In genomic region chr8:12931426-12931825, GRCm38 (mm10) we compare ENCODE assay signal across 11 mouse cellular contexts. TPM values are rescaled to one million over a fixed set of nuclear protein-coding genes. Genes with fewer than 3 reads are reported as not detected.
DNase-seq lines count a peak whose midpoint lies in the region; ATAC-seq lines count a peak whose summit lies in the region.
"Had no signal": no experiment of that assay in that cellular context is flagged by ENCODE, and none has a peak within 500 bp of the region (broad histone marks: within the 10 kb centered on the region; RNA-seq: fewer than 3 reads in every experiment).

No protein-coding gene starts in this region.

- no peaks in the 10 kb centered on the region for H3K9me3 ChIP-seq in lung, embryonic 15.5 days

- no peaks in the 10 kb centered on the region for H3K27me3 ChIP-seq in lung, embryonic 15.5 days

- peak overlapping the region; percentile 85 for H3K27ac ChIP-seq in lung, embryonic 15.5 days

- no peak overlapping the region for H3K4me3 ChIP-seq in lung, embryonic 15.5 days

- H3K36me3 ChIP-seq in lung, embryonic 15.5 days: no peaks in the 10 kb centered on the region

- ATAC-seq in lung, embryonic 15.5 days (ENCODE audit: borderline replicate concordance, extremely low read depth, low FRiP score, low TSS enrichment): no peak
- ATAC-seq: inflammation-experienced regulatory T-cells, adult 6 months had no signal

- peak overlapping the region; percentile 39 for H3K4me2 ChIP-seq in lung, embryonic 15.5 days

- H3K9ac ChIP-seq in lung, embryonic 15.5 days: no peak overlapping the region; the same call in 1 of the 2 replicates

- peaks cover 63% of the 10 kb centered on the region for H3K4me1 ChIP-seq in lung, embryonic 15.5 days

- peak; percentile 89 for DNase-seq in heart, adult 11 months
- DNase-seq in heart, postnatal 4 days: no peak
- peak; percentile 45 for DNase-seq in retina, postnatal 1 day
- no peak for DNase-seq in retina, embryonic 14.5 days (ENCODE audit: low spot score)
- DNase-seq in yolk sac, embryonic 10.5 days (ENCODE audit: low spot score): peak; percentile 67
- DNase-seq in gastrocnemius, postnatal 36 days: no peak
- no peak for DNase-seq in spleen, adult 12 weeks (ENCODE audit: low spot score)
- DNase-seq: cerebellum, postnatal 10 days; liver had no signal

- intact Hi-C loops in gastrocnemius, postnatal 36 days (cut with DNase I): no loop called here

- 42% methylated on average over 11 of the region's 11 CpGs for WGBS in lung, embryonic 15.5 days

RNA-seq across cellular contexts. Expression of gene Mcf2l, which starts 57.8 kb away (rescaled TPM):
- 10 to 100 TPM; 28.8 to 33.0 TPM for total RNA-seq in heart, postnatal 4 days (2021)
- 11.5 and 12.0 TPM in 2 replicates for polyA plus RNA-seq in lung, embryonic 15.5 days (2015; fragmentation: Nextera tagmentation; extraction: Ambion mirVana)
- 10 to 100 TPM; 26.0 to 29.3 TPM for total RNA-seq in gastrocnemius, postnatal 36 days (2021)

Comparison
In these comparisons a context has a peak if more than half of its experiments do, and no peak if none do; other contexts are left out.
1. DNase-seq: peak in heart, adult 11 months (single experiment), retina, postnatal 1 day (single experiment) and yolk sac, embryonic 10.5 days (single experiment); none in heart, postnatal 4 days (single experiment), retina, embryonic 14.5 days (single experiment), gastrocnemius, postnatal 36 days (0 of 2) and spleen, adult 12 weeks (single experiment).